Mouse (Mus musculus): Measurements from ENCODE around the gene Unc5b. TPM values are rescaled to one million over a fixed set of nuclear protein-coding genes. Genes with fewer than 3 reads are reported as not detected.
A peak's percentile ranks its signal among the peaks of the same experiment; 100 is the strongest.
"Not testable (repeated sequence)": the region's sequence is repeated elsewhere in the genome, so short reads cannot be mapped to it uniquely, and the experiment has no call there.

The Unc5b gene
- total RNA-seq, 2 experiments from 2014 or later: 1.4 to 2.9 TPM

DNA sequence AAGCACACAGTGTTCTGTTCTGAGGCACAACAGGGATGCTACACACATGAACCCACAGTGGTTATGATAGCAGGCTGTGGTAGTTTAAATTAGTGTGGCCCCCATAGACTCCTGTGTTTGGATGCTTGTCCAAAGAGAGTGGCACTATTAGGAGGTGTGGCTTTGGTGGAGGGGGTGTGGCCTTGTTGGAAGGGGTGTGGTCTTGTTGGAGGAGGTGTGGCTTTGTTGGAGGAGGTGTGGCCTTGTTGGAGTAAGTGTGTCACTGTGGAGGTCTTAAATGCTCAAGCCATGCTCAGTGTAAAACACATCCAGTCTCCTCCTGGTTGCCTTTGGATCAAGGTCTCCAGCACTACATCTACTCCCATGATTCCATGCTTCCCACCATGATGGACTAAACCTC, 75.2 kb downstream of the Unc5b start:
- intact Hi-C loops (cut with DNase I): loop anchor here (5.0 kb wide), 2 partner anchors 339 to 454 kb away; no protein-coding TSS in a partner anchor
- no peak for DNase-seq
- Histone ChIP-seq H3K27ac (no peak overlapping the region), H3K4me3 (no peak overlapping the region)
- no peak for TF ChIP-seq CTCF (IDR thresholded peaks at IDR 0.05)

DNA sequence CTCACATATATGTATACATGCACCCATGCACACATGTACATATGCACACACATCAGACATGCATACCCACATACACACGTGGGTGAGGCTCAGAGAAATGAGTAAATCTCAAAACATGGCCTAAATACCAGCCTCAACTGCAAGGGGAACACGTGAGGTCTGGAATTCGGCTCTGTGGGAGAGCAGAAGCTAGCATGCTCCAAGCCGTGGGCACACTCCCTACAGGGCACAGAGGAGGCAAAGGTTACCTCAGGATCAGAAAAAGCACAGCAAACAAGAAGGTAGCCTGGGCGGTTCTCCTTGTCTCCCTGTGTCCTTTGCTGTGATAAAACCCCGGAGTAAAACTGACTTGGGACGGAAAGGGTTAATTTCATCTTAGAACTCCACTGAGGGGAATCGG, 77.4 kb downstream of the Unc5b start:
- Histone ChIP-seq H3K27ac (no peak overlapping the region), H3K4me3 (no peak overlapping the region)
- no peak for DNase-seq
- TF ChIP-seq CTCF (IDR thresholded peaks at IDR 0.05): no peak
- intact Hi-C loops (cut with DNase I): loop anchor here (5.0 kb wide), 1 partner anchor 67 kb away; no protein-coding TSS in a partner anchor

DNA sequence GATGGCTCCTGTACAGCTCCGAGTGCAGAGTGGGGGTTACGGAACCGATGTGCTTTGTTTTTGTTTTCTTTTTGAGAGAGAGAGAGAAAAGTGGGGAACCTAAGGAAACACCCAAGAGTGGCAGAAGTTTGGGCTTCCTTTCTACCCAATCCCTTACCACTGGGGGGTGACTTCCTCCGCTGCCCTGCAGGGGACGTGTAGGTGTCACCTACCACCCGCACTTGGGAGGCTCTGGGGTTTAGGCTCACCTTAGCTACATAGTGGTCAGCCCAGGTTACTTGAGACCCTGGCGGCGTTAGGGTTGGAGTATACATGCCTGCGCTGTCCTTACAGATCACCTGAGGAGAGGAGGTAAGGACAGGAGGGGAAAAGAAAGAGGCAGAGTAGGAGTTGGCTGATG, 78.1 kb downstream of the Unc5b start:
- intact Hi-C loops (cut with DNase I): loop anchor here (5.0 kb wide), 1 partner anchor 66 kb away; no protein-coding TSS in a partner anchor
- Histone ChIP-seq H3K4me3 (peak overlapping the region; percentile 77), H3K27ac (peak overlapping the region; percentile 92)
- no peak for DNase-seq
- TF ChIP-seq CTCF (IDR thresholded peaks at IDR 0.05): peak; percentile 46

DNA sequence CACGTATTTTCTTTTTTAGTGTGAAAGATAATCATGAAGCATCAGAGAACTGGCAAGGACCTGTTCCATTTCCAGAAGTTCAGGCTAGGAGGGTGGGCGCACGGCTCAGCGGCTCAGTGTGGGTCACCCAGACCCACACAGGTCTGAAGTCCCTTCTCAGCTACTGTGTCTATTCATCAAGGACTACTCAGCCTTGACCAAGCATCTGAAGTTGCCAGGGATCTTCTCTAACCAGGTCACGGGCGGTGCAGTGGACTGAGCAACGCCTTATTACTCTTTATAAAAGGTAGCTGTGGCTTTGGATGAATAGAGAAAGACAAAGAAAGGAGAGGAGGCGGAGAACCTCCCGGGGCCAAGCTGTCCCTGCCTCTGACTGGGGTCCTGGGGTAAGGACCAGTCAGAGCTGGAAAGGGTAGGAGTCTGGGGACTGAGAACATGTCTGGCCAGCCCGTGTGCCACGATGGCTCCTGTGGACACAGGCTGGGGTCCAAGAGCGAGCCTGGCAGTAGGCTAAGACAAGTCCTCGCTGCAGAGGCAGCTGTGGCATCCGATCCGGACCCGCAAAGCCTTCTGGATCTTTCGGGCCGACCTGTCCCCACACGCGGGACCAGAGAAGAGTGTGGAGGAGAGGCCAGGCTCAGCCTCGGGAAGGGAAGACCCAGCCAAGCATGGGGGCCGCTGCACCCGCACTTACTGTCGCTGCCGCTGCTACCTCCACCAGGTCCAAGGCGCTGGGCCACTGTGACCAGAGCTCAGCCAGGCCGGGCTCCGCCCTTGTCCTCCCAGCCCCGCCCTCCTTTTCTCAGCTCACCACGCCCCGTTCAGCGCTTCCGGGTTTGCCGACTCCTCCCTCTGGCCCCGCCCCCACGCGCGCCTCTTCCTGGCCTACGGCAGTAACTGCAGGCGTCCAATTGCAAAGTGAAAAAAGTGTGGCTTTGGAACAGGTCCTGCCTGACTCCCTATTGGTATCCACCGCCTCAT, 79.1 kb downstream of the Unc5b start, which contains the start of gene Slc29a3:
TSS of gene Slc29a3 (minus strand) at position 755 of the 981 bp plus-strand sequence.
- peak within 1 kb of the TSS; percentile 77 for H3K4me3 ChIP-seq
- DNase-seq: peak; percentile 99
- H3K27ac ChIP-seq: peak within 1 kb of the TSS; percentile 92
- intact Hi-C loops (cut with DNase I): loop anchor here (5.0 kb wide), 1 partner anchor 65 kb away; no protein-coding TSS in a partner anchor
- TF ChIP-seq CTCF (IDR thresholded peaks at IDR 0.05): peak; percentile 60

DNA sequence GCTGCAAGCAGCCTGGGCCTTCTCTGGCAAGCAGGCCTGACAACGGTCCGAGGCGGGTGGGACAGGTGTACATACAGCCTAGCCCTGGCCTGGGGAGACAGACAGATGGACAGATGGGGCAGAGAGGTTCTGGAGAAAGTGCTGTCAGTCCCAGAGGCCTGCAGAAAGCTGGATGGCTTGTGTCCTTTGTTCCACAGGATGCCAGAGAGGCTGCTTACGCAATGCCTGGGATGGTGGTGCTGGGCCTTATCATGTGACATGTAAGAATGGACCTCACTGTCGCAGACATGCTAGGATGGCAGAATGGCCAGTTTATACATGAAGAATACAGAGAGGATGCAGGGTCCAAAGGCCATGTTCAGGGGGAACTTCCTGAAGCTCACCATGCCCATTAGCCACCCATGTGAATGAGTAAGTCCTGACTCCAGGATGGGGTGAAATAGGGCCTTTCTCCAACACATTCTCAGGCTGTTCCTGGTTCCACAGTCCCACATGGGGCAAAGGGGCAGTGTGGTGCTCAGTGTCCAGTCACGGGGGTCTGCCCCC, 83.6 kb downstream of the Unc5b start:
- Histone ChIP-seq H3K27ac (peak overlapping the region; percentile 53; the same call in 1 of the 2 replicates), H3K4me3 (no peak overlapping the region)
- intact Hi-C loops (cut with DNase I): no loop called here
- TF ChIP-seq CTCF (IDR thresholded peaks at IDR 0.05): no peak
- DNase-seq: peak; percentile 51

DNA sequence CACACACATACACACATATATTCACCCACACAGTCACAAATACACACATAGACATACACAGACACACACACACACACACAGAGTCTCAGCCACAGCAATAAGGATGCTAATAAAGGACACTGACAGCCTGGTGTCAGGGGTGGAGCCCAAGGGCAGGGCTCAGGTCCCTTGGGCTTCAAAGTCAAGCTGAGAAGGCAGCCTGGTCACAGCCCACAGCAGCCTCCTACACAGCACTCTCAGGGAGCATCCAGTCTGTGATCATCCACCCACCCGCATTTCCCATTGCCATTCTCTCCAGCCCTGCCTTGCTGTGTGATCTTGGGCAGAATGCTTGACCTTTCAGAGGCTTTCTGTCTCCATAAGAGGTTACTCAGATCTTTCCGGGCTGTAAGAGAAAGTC, 84.9 kb downstream of the Unc5b start:
- TF ChIP-seq CTCF (IDR thresholded peaks at IDR 0.05): no peak
- DNase-seq: no peak
- intact Hi-C loops (cut with DNase I): no loop called here
- Histone ChIP-seq H3K4me3 (no peak overlapping the region), H3K27ac (no peak overlapping the region)

DNA sequence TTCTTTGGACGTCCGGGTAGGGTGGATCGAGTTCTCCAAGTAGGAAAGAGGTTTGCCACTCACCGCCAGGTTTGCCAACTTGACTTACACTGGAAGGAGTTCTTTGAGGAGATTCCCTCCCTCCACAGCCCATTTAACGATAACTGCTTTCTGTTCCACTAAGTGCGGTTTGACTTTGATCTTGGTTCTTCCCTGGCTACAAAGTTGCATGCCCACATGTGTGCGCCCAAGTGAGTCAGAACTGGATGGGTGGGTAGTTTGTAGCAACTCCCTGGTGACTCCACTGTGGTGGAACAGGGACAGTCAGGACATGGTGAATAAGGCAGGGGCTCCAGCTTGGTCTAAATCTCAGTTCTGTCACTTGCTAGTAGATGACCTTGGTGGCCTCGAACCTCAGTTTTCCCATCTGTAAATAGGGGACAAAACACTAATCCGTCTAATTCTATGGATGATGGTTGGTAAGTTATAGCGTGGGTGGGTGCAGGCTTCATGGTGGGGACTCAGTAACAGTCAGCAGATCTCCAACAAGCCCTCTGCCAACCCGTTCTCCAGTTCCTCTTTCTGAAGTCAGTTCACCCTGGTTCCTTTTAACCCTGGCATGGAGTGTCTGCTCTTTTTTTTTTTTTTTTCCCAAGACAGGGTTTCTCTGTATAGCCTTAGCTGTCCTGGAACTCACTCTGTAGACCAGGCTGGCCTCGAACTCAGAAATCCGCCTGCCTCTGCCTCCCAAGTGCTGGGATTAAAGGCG, 86.7 kb downstream of the Unc5b start:
- no peak for TF ChIP-seq CTCF (IDR thresholded peaks at IDR 0.05)

DNA sequence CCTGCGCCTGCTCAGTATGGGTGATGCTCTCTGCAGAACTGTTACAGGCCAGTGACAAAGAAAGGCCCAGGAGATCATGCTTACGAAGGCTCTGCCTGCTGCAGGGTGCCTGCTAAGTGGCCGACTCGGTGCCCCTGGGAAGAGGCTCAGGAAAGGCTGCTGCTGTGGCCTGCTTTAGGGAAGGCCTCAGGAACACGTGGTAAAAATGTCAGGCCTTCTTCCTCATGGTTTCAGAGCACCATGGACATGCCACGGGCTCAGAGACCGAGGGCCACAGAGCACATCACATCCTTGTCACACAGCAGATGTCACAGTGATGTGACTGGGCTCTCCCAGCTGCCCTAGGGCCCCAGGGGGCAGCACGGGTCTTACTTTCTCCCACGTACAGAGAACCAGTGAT, 87.7 kb downstream of the Unc5b start:
- intact Hi-C loops (cut with DNase I): no loop called here
- Histone ChIP-seq H3K27ac (no peak overlapping the region), H3K4me3 (no peak overlapping the region)

More for the DNA sequence above, 86.7 kb downstream of the Unc5b start:
- intact Hi-C loops (cut with DNase I): no loop called here
- Histone ChIP-seq H3K27ac (no peak overlapping the region), H3K4me3 (no peak overlapping the region)
- DNase-seq: no peak

DNA sequence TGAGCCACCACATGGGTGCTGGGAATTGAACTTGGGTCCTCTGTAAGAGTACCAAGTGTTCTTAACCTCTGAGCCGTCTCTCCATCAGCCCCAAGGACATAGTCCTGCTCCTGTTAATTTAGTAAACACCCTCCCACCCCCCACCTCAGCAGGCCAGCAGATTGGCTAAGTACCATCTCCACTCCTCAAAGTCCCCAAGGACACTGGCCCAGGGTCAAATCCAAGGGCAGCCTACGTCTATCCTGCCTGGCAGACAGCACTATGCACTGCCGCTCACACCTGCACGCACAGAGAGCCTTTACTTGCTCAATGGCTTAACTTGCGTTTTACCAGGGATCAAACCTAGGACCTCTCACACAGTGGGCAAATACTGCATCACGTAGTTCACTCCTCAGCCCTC, 88.4 kb downstream of the Unc5b start:
- TF ChIP-seq CTCF (IDR thresholded peaks at IDR 0.05): no peak
- H3K27ac ChIP-seq: no peak overlapping the region
- DNase-seq: no peak
- intact Hi-C loops (cut with DNase I): no loop called here
- H3K4me3 ChIP-seq: no peak overlapping the region

More for the DNA sequence above, 87.7 kb downstream of the Unc5b start:
- DNase-seq: no peak
- no peak for TF ChIP-seq CTCF (IDR thresholded peaks at IDR 0.05)

DNA sequence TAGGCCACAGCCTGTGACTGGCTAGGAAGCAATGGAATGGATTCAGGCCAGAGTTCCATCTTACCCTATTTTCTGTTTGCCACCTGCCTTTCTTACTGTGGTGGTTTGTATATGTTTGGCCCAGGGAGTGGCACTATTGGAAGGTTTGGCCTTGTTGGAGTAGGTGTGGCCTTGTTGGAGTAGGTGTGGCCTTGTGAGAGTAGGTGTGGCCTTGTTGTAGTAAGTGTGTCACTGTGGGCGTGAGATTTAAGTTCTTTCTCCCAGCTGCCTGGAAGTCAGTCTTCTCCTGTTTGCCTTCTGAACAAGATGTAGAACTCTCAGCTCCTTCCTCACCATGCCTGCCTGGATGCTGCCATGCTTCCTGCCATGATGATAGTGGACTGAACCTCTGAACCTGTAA, 89.1 kb downstream of the Unc5b start:
- H3K27ac ChIP-seq; DNase-seq; H3K4me3 ChIP-seq; intact Hi-C loops (cut with DNase I): not testable (repeated sequence)

DNA sequence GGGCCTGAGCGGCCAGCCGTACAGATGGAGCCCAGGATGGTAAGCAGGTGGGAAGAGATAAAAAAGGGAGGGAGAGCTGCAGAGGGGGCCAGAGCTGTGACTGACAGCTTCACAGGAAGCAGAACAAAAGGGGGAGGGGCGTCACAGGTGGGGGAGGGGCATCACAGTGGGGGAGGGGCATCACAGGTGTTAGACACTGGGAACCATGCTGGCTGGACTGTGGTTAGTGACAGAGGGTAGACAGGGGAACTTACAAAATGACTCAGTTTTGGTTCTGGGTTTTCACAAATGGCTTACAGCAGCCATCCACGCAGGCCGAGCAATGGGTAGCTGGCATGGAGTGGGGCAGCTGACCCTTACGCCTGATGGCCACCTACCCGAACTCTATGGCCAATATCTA, 89.9 kb downstream of the Unc5b start:
- Histone ChIP-seq H3K27ac (no peak overlapping the region), H3K4me3 (no peak overlapping the region)
- TF ChIP-seq CTCF (IDR thresholded peaks at IDR 0.05): no peak
- intact Hi-C loops (cut with DNase I): no loop called here
- no peak for DNase-seq

DNA sequence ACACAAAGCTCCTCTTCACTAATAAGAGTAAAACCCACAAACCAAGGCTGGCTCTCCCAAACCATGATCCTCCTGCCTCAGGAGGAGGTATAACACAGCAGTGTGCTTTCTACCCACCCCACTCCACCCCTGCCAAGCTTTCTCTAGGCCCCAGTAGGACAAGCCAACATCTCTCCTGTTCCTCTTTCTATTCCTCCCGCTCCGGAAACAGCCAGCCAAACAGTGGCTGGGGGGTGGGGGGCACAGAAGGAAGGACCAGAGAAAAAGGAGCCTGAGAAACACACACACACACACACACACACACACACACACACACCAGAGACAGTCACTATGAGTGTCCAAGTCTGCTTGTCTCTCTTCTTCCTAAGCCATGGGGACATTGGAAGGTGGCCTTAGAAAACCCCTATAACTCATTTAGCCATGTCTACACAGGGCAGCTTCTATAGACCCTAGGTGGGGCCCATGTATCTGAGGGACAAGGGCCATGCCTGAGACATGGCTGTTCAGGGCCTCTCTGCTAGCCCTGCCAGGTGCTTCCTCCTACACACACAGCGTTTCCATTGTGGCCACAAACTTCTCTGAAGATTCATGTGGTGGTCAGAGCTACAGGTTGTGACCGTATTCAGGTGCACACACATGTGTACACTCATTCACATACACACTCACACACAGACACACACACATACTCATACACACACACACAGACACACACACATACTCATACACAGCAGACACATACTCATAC, 91.6 kb downstream of the Unc5b start:
- no peak for TF ChIP-seq CTCF (IDR thresholded peaks at IDR 0.05)
- no peak for DNase-seq
- no peak overlapping the region for H3K4me3 ChIP-seq
- intact Hi-C loops (cut with DNase I): no loop called here
- no peak overlapping the region for H3K27ac ChIP-seq

Data from gastrocnemius, adult 2 months (tissue).